Mouse (Mus musculus) cerebellum, adult 9-10 months (tissue): ENCODE measurements around the gene Selplg.
A peak's percentile ranks its signal among the peaks of the same experiment; 100 is the strongest.

Experiments
- DNase-seq: peaks from one replicate; pipeline ENCODE4 v3.0.0; 2022

Selplg gene

DNA sequence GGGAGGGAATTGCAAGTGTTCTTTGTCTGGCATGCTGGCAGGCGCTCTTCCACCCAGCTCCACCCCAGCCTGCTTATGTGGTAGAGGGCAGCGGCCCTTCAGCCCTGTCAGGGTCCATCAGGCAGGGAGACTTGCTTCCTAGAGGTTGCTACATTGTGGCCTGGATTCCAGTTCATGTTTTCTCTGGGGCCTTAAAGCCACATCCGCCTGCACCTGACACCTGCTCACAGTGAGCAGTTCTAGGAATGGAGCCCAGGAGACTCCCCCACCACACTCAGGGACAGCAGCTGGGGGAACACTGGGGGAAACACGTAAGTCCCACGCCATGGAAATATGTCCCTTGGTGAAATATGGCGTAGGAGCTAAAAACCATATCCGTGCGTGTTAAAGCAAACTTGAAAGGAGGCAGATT, at the start of gene Selplg:
Gene Selplg, minus strand, starts transcription at position 155 of the 412 bp plus-strand sequence.
- no peak for DNase-seq

DNA sequence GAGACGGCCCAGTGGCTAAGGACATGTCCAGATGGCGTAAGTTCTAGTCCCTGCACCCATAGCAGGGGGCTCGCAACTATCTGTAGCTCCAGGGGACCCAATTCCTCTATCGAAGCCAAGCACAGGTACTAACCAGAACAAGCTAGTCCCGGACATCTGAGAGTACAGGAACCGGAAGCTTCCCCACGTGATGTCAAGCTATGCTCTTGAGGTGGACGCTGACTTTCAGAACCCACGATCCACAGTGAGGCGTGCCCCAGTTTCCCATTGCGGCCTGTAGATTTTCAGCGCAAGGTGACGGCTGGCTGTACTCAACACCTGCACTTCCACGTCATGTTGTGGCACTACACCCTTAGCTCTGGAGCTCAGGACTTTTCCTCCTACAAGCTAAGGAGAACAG, 48.7 kb upstream of the Selplg start:
- no peak for DNase-seq

DNA sequence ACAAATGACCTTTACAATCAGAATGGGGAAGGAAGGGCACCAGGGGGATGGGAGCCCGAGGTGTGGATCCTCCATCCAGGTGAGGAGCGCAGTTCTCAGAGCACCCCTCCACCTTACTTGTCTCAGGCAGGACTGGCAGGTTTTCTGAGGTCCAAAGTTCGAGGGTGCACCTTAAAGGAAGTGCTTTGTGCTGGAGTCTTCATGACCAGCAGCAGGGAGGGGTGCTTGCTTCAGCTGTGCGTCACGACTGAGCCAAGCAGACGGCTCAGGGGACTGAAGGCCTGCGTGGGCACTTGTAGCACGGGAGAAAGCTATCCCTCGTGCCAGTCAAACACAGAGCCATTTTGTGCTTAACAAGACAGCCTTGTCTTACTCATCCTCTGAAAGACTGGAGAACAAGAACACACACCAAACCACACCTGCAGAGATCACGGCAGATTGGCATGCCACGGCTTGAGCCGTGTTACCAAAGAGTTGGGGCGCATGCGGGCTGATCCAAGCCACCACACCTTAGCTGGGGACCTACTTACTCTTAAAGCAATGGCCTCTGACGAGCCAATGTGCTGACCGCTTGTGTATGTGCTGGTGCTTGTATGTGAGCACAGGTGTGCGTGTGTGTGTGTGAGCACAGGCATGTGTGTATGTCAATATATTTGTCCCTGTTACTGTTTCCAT, 46.6 kb upstream of the Selplg start:
- DNase-seq: no peak

DNA sequence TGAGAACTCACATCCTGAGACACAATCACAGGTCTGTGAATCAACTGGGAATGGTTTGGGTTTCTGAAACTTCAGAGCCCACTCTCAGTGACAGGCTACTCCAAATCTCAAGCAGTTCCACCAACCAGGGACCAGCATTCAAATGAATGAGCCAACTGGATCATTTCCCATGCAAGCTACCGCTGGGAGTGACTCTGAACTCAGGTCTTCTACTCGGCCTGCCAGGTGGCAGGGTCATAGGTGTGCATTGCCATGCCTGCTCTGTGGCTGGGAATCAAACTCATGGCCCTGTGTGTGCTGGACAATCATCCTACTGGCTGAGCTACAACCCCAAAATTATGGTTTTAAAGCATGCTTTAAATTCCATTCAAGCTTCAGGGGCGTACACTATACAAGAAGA, 45.1 kb upstream of the Selplg start:
- no peak for DNase-seq

DNA sequence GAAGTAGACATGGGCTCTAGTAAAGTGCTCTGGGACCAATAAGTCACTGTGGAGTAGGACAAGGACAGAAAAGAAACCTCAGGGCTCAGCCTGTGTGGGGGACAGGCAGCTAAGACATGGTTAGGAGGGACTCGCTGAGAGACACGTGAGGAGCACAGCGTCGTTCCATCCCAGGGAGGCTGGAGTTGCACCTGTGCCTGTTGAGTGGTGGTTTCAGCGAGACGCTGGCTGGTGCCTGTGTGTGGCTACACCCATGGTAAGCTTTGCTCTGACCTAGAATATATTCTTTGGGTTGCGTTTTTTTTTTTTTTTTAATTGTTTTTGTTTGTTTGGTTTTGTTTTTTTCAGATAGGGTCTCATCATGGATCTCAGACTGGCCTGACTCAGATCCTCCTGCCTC, 43.7 kb upstream of the Selplg start:
- no peak for DNase-seq

DNA sequence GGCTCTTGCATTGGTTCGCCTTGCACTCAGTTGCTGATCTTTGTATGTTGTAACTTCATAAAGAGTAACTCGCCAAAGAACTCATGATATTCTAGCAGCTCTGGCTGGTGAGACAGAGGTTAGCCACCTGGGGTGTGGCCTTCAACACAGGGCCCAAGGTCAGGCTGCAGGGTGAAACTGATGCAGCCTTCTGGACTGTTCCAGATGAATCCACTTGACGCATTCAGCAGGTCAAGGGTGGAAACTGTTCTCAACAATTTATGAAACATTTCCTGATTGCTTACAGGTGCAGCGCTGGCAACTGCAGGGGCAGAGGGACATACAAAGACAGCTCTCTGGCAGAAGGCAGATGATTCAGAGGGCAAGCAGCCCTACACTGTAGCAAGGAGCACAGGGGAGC, 43.2 kb upstream of the Selplg start:
- DNase-seq: no peak

DNA sequence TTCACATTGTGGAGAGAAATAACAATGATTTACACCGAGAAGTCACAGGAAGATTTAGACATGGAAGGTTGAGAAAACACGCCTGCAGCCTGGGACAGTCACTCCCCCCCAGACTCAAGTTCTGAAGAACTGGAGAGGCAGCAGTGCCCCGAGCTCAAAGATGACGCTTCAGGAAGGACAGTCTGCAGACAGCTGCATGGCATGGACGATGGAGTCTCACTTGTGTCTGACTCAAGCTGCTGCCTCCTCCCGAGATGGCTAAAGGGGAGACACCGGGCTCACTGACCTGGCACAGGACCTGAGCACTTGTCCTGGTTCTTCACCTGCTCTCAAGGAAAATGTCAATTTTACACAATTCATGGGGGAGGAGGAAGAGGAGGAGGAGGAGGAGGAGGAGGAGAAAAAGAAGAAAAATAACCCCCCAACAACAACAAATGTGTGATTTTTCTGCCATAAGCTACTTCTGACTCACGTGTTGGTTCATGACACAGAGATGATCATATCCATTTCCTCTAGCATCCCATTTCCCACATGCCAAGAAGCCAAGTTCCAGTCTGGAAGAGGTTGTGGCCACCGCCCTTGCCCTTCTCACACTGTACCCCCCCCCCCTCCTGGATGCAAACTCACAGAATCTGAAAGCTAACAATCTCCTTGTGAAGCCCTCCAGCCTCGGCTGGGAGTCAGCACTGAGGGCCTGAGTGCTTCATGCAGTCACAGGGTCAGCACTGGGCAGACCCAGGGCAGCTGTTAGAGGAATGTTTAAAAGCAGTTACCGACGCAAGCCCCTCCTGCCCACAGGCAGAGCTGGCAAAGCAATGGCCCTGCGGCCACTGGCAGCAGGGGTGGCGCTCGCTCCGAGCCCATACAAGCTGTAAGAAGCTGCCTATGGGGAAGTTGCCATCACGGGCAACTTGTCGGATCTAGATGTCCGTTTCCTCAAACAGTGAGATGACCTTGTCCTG, 41.9 kb upstream of the Selplg start:
- no peak for DNase-seq

DNA sequence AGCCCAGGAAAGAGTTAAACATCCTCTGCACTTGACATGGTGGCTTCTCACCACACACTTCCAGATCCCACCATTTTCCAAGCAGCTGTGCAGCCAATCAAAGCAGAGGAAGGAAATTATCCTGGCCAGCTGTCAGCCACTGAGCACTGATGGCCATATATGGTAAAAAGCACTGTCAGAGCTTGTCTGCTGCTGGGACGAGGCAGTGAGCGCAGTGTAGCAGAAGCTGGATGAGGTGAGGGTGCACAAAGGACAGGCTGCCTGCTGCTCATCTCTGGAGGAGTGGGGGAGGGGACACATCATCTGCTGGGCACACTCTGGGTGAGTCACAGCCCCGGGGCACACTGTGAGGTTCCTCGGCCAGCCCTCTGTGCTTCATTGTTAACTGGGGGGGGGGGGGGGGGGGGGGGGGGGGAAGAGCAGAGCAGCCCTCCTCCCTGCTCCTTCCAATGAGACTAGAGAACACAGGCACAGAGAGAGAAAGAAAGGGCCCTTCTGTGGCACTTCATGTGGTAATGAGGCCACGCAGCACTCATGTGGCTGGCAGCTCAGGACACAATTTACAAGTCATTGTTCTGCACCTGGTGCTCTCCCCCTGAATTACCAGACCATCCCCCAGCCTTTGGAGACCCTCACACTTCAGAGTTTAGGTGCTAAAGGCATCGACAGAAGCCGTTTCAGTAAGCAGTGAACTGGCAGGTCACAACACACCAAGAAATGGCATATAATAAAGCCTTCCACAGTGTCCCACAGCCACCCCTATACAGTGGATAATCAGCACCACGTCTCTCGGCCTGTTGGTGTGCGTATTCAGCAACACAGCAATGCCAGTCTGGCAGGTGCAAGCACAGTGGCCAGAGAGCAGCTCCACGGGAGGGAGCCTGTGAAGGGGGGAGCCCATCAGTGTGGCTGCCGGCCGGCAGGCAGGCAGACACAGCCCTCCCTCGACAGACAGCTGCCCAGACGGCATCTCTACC, 40.8 kb upstream of the Selplg start:
- DNase-seq: peak; percentile 68

DNA sequence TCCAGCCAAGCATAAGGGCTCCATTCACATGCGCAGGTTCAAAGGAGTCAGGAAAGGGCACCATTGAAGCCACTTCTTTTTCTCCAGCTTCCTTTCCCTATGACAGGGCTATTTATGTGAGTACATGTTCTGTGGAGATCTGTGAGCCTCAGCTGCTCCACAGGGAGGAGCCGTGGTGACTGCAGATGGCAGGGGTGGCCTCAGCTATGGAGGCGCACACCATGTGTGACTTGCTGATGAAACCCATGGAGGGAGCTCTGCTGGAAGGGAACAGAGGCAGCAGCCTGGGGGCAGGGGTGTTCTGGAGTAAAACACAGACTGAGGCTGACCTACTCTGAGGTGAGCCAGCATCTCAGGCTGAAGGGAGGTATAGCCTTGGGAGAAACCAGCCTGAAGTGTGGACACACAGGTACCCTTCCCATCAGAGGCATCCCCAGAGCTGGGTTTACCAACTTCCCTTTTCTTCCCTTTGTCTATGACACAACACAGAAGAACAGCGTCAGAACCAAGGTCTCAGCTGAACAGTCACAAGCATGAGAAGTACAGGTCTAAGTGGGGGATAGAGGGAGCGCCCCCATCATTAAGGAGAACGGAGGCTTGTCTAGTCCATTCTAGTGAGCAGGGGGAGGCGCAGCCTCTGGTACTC, 39.6 kb upstream of the Selplg start:
- no peak for DNase-seq

DNA sequence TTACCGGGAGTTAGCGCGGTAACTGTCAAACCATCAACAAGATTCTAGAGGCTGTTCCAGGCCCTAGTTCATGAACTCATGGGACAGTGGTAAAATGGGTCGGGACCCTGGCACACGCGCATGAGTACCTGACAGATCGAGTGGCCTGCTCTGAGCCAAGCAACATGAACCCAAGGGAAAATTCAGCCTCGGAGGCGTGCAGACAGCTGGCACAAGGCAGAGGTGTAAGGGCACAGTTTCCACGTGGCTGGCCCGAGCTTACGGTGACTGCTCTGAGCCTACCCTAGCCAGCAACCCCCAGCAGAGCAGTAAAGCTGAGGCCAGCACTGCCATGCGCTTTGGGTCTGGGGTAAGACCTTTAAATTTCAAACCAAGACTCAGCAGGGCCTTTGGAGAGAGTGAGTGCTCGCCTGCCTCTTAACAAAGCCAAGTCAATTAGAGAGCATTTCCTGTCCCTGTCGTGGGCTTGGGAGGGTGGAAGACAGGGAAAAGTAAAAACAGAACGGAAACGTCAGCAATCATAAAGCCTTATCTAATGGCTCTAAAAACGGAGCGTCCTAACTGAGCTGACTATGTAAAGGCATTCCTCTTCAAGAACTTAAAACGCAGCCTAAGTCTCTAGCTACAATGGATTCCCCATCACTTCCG, 38.1 kb upstream of the Selplg start:
- no peak for DNase-seq

DNA sequence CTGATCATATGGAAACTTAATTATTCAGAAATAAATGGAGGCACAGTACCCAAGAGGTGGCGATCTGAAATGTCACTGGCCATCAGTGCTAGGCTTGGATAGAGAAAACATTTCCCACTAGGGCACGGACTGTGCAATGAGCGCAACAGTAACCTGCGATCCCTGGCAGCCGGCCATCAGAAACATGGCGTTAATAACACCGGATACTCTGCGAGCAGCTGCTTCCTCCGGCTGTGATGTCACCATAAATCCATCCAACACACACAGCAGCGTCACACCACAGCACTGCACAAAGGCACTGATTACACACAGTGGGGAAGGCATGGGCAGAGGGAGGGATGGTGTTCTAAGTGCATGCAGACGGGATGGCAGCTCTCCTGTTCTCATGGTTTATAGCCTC, 36.7 kb upstream of the Selplg start:
- DNase-seq: no peak

DNA sequence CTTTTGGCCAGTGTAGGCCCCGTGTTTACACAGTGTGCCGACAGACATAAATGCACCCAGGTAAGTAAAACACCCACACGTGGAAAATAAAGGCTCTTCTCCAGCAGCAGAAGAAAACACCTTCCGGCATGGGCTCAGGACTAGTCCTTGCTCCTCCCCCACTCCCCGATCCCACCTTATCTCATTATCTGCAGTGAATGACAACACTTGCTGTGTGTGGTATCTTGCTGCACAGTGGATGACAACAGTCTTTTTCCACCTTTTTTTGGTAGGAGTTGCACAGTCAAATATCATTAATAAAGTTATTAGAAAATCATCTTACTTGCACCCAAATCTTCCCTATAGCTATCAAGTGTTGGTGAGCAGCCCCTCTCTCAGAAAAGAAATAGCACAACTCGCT, 32.5 kb upstream of the Selplg start:
- no peak for DNase-seq

DNA sequence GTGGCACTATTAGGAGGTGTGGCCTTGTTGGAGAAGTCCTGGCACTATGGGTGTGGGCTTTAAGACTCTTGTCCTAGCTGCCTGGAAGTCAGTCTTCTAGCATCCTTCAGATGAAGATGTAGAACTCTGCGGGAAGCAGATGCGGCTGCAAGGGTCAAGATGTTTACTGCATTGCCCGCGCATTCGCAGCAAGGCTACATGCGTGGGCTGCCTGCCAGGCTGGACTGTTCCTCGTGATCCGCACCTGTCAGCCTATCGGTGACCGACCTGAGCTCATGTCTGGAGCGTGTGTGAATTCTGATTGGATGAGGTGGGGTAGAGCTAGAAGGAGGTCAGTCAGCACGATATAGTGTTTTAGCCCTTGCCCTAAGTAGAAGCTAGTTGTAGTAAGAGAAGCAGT, 31.6 kb upstream of the Selplg start:
- no peak for DNase-seq

DNA sequence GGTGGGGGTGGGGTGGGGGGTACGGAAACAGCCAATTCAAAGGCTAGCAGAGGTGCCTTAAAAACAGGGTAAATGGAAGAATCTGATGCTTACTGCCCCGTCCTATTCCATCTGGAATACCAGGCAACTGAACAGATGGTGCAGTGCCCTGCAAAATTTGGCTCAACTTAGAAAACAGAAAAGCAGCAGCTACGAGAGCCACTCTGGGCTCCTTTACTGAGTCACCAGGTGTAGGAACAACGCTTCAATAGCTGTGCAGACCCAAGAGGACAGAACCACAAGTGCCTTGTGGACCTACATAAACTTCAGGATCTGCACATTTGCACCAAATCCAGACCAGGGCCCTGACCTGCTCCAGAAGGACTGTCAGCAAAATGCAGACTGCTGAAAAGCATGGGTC, 30.0 kb upstream of the Selplg start:
- peak; percentile 83 for DNase-seq

DNA sequence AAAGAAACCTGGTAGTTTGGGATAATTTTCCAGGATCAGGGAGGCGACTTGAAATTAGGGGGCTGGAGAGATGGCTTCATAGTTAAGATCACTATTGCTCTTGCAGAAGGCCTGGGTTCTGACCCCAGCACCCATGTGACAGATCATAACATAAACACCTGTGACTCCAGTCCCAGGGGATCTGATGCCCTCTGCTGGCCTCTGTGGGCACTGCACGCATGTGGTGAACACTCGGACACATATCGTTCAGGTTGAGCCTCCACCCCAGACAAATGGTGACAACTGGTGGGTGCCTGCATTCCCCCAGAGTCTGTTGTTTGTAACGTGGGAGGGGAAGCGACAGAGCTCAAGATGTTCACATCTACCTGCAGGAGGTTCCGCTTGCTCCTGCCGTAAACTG, 28.9 kb upstream of the Selplg start:
- no peak for DNase-seq

DNA sequence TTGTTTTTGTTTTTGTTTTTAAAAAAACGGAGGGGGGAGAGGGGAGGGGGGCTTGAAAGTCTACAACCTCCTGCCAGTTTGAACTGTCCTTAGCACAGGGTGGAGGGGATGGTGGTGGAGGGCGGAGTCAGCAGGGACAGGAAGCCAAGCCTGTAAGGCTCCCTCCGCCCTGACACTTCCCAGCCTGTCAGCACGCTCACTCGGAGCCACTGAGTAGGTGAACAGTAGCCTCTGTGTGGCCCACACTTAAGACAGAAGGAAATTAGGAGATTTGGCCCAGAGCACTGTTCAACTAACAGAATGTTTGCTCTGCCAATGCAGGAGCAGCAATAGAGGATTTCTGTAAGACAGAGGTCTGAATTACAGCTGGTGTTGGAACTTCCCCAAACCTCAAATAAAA, 26.5 kb upstream of the Selplg start:
- no peak for DNase-seq

DNA sequence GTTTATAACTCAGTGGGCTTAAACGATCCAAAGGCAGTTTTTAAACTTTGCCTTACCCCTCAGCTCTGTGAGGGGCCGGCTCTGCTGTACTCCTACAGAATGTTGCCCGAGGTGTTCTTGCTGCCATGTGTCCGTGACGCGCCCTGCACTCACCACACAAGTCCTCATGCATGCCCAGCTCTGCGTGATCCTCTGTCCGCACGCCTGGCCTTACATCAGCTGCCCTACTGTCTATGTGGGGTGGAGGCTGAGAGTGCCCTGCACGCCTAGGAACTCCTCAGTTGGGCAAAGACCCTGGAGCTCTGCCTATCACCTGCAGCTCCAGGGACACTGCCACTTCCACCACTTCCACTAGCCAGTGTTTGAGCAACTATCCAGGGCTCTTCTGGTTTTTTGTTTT, 26.1 kb upstream of the Selplg start:
- no peak for DNase-seq

DNA sequence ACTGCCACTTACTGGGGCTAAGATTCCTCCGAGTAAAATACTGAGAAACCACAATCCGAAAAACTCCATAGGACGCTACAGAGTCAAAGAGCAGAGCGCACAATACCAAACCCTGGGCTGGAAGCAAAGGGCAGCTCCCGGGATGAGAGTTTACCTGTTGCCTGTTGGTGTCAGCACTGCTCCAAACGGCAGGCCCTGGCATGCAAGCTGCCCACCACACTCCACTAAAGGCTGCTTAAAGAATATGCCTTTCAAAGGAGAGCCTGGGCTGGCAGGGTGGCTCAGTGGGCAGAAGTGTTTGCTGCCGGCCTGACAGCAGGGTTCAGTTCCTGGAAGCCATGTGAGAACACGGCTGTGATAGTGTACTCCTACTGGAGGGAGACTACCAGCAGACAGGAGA, 25.2 kb upstream of the Selplg start:
- no peak for DNase-seq

DNA sequence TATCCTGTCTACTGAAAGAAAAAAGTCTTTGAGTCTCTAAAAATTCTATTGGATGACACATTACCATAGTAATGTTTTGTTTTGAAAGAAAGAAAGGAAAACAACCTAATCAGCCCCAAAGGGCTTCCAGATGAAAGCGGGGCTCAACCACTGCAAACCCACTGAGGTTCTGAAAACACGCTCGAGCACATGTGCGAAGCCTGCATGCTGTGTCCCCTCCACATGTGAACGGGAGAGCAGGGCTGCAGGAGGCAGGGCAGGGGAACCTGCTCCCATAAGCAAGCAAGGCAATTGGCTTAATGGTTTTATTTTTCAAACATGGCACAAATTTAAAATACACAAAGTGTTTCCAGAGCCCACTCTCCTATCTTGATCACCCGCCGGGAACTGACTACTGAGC, 24.2 kb upstream of the Selplg start:
- DNase-seq: no peak

DNA sequence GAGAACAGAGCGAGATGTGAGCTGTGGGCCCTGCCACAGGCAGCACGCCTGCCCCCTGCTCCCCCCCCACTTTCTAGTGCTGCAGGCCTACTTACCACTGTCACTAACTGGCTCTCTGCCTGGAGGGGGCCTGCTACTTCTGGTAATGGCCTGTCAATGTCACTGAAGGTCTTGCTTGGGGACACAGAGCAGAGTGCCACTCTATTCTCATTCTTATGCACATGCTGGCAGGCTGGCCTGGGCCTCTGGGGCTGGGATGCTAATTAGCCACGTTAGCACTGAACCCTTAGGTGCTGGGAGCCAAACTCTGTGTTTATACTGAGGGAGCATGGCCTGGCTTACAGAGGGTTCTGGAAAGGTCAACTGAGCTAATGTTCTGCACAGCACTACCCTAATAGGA, 23.3 kb upstream of the Selplg start:
- DNase-seq: no peak

DNA sequence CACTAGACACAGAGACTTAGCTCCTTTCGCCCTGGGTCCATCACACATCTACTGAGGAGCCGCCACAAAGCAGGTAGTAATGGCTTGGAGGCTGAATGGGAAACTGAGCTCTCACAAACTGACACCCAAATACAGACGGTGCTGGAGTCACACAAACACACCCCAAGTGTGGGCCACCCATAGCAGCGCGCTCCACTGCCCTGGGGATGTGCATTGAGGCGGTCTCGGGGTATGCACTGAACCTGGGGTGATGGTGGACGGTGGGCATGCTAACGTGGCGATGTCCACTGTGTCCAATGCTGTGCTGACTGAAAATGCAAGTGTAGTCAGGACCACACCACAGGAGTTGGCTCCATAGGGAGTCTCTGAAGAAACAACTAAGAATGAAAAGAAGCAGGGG, 22.7 kb upstream of the Selplg start:
- no peak for DNase-seq

DNA sequence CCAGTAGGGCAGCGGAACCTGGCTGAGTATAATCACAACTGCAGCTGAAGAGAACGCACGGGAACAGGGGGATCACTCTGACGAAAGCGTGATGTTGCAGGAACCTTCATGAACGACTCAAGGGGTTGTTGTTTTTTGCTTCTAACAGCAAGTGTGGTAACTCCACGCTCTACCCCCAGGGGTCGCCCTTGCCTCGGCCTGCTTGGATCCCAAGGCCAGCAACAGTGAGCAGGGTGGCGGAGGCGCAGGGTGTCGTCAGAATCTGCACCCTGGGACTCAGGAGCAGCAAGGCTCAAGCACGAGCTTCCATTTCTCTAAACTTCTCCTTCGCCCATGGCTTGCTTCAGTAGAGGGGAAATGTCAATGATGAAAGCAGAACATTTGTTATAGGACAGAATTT, 22.1 kb upstream of the Selplg start:
- peak; percentile 92 for DNase-seq
